Mouse (Mus musculus): ENCODE results near the gene Sucla2. TPM values are rescaled to one million over a fixed set of nuclear protein-coding genes. Genes with fewer than 3 reads are reported as not detected.

The Sucla2 gene
- polyA plus RNA-seq, 1 experiment from 2014 or later = 116 TPM

GRCm38 (mm10) chr14:73495753-73496152 lies 29.4 kb upstream of the Sucla2 start:
- no peak for ATAC-seq (ENCODE audit: borderline replicate concordance, extremely low read depth, low FRiP score, low TSS enrichment)
- H3K4me2 ChIP-seq = no peak overlapping the region

DNA sequence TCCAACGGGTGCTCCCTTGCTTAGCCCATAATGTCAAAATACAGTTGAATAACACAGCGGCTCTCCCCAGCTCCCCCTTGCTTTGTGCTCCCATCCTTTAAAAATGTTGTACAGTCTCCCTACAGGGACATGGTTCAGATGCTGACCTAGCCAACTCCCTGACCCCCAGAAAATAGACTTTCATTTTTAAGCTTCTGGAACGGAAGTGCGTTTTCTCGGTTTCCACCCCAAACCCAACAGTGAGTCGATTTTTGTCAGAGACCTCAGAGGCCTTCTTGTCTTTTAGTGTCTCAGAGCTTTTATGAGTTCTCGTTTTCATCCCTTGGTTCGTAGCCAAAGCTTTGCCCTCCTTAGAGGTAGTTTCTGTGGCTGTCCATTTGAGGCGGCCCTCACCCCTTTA lies 23.8 kb upstream of the Sucla2 start:
- H3K27me3 ChIP-seq = no peaks in the 10 kb centered on the region
- H3K9ac ChIP-seq = no peak overlapping the region
- H3K4me1 ChIP-seq = peaks cover 21% of the 10 kb centered on the region
- H3K36me3 ChIP-seq = no peaks in the 10 kb centered on the region
- H3K4me3 ChIP-seq = no peak overlapping the region
- no peak for ATAC-seq (ENCODE audit: borderline replicate concordance, extremely low read depth, low FRiP score, low TSS enrichment)
- H3K4me2 ChIP-seq = no peak overlapping the region
- H3K9me3 ChIP-seq = no peaks in the 10 kb centered on the region
- no peak overlapping the region for H3K27ac ChIP-seq
- 88% methylated on average over 9 of the region's 9 CpGs for WGBS

More at GRCm38 (mm10) chr14:73495753-73496152, 29.4 kb upstream of the Sucla2 start:
- whole genome bisulfite sequencing = 63% methylated on average over 7 of the region's 7 CpGs
- H3K9me3 ChIP-seq = no peaks in the 10 kb centered on the region; the same call in 1 of the 2 replicates
- no peak overlapping the region for H3K4me3 ChIP-seq
- H3K9ac ChIP-seq = no peak overlapping the region
- 0 out of 2 replicates have a peak, but pooled peaks cover 2% of the 10 kb centered on the region for H3K4me1 ChIP-seq
- H3K27me3 ChIP-seq = no peaks in the 10 kb centered on the region
- no peak overlapping the region for H3K27ac ChIP-seq
- no peaks in the 10 kb centered on the region for H3K36me3 ChIP-seq

DNA sequence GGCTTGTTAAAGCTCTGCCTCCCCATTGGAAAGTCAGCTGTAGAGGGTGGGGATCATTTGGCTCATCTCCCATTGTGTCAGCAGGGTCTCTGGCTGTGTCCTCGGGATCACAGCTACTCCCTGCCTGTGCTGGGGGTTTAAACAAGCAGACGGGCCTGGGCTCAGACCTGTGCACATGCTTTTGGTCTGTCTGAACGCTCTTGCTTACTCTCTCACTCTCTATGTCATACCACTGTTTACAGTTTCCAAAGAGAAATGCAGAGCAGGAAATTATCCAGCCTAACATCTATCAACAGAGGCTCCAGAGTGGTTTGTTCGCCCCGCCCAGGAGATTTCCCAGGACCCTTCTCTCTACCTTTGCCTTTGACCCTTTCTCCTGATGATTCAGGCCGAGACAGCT lies 23.4 kb upstream of the Sucla2 start:
- ATAC-seq (ENCODE audit: borderline replicate concordance, extremely low read depth, low FRiP score, low TSS enrichment) = no peak
- Histone ChIP-seq H3K4me3 (no peak overlapping the region), H3K4me2 (no peak overlapping the region), H3K27ac (0 out of 2 replicates have a peak overlapping the region, but pooled peaks have one; percentile 61), H3K9me3 (no peaks in the 10 kb centered on the region), H3K4me1 (peaks cover 21% of the 10 kb centered on the region), H3K36me3 (no peaks in the 10 kb centered on the region), H3K9ac (no peak overlapping the region), H3K27me3 (no peaks in the 10 kb centered on the region)
- 39% methylated on average over 6 of the region's 6 CpGs for WGBS

DNA sequence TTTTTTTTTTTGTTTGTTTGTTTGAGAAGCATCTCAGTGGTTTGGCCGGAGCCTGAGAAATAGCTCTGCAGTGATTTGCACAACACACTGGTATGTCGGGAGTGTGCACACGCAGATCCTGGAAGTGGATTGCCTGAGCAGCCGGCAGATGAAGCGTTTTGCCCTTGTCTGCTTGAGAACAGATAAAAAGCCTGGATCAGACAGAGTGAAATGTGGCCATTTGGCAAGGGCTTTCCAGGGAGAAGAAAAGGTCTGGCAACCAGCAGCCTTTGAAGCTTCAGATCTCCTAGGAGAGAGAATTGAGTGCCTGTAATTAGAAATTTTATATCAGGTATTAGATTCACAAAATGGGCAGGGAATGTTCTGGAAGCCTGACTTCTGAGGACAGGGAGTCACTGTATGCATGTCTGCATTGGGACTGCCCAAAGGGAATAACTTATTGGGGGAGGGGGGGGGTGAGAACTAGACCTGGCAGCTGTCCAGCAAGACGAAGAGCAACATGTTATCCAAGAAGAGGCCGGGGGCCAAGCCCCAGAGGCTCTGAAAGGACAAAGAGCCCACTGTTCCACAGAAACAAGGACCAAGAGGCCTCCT lies 22.4 kb upstream of the Sucla2 start:
- no peak overlapping the region for H3K9ac ChIP-seq

GRCm38 (mm10) chr14:73503237-73503933 lies 21.7 kb upstream of the Sucla2 start:
- Histone ChIP-seq H3K27ac (peak overlapping the region; percentile 61), H3K27me3 (no peaks in the 10 kb centered on the region), H3K4me1 (peaks cover 26% of the 10 kb centered on the region), H3K4me3 (no peak overlapping the region), H3K4me2 (no peak overlapping the region), H3K9ac (no peak overlapping the region), H3K36me3 (no peaks in the 10 kb centered on the region), H3K9me3 (no peaks in the 10 kb centered on the region)
- no peak for ATAC-seq (ENCODE audit: borderline replicate concordance, extremely low read depth, low FRiP score, low TSS enrichment)
- WGBS = 49% methylated on average over 13 of the region's 13 CpGs

More for the DNA sequence above, 22.4 kb upstream of the Sucla2 start:
- Histone ChIP-seq H3K36me3 (no peaks in the 10 kb centered on the region), H3K4me2 (no peak overlapping the region), H3K27me3 (no peaks in the 10 kb centered on the region), H3K4me3 (no peak overlapping the region), H3K27ac (peak overlapping the region; percentile 61), H3K4me1 (peaks cover 22% of the 10 kb centered on the region), H3K9me3 (no peaks in the 10 kb centered on the region)
- peak; percentile 50; the same call in 1 of the 2 replicates for ATAC-seq (ENCODE audit: borderline replicate concordance, extremely low read depth, low FRiP score, low TSS enrichment)
- WGBS = 17% methylated on average over 7 of the region's 7 CpGs

- H3K4me3 ChIP-seq = no peak overlapping the region
- no peaks in the 10 kb centered on the region for H3K9me3 ChIP-seq
- H3K4me2 ChIP-seq = no peak overlapping the region
- peaks cover 35% of the 10 kb centered on the region for H3K4me1 ChIP-seq
- no peak for ATAC-seq (ENCODE audit: borderline replicate concordance, extremely low read depth, low FRiP score, low TSS enrichment)
- WGBS = 59% methylated on average over 8 of the region's 8 CpGs
- H3K36me3 ChIP-seq = no peaks in the 10 kb centered on the region
- no peak overlapping the region for H3K27ac ChIP-seq
- no peak overlapping the region for H3K9ac ChIP-seq
- no peaks in the 10 kb centered on the region for H3K27me3 ChIP-seq
These were observed 18.8 kb upstream of the Sucla2 start for GRCm38 (mm10) chr14:73506283-73506682.

DNA sequence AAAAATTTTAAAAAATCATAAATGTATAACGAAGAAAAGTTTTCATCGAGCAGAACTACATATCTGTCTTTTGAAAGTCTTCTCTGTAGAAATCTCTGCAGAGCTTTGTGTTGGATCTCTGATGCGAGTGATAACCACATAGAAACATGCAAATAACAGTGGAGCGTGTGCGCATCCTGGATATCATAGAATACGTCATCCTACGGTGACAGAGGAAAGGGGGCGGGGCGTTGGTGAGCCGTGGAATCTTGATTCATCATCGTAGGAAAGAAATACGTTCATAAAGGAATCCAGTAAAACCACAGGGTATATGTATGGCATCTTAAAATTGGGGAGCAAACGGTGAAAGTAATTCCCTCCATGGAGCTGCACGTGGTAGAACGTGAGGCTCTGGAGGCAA lies 17.9 kb upstream of the Sucla2 start:
- H3K4me2 ChIP-seq = peak overlapping the region; percentile 41
- H3K27ac ChIP-seq = no peak overlapping the region
- peaks cover 5% of the 10 kb centered on the region for H3K36me3 ChIP-seq
- 68% methylated on average over 15 of the region's 15 CpGs for WGBS
- H3K9ac ChIP-seq = no peak overlapping the region
- no peaks in the 10 kb centered on the region for H3K9me3 ChIP-seq
- H3K4me1 ChIP-seq = peaks cover 26% of the 10 kb centered on the region
- H3K4me3 ChIP-seq = no peak overlapping the region
- ATAC-seq (ENCODE audit: borderline replicate concordance, extremely low read depth, low FRiP score, low TSS enrichment) = no peak
- no peaks in the 10 kb centered on the region for H3K27me3 ChIP-seq

DNA sequence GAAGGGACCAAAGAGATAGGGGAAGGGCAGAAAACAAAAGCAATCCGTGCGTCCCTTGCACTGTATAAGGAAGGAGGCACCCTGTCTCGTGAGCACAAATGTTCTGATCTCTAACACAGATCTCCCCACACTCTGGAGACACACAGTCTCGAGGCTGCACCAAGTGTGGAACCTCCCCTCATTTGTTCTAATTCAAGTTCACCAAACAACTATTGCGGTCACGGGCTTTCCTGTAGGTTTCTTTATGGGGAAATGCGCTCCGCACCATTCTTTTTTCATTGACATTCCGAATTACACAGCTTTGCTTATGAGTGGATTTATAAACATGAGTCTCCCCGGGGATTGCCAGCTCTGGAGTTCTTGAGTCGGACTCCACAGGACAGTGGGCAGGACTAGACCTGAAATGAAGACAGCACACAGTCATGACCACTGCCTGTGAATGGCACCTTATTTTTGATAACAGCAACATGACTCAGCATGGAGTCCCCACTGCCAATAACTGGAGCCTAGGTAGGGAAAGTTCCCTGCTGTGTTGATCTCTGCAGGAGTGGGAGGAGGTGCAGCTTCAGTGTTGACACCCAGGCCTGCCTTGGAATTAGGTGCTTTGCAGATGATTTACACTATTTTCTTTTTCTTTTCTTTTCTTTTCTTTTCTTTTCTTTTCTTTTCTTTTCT lies 17.3 kb upstream of the Sucla2 start:
- peak overlapping the region; percentile 41 for H3K4me2 ChIP-seq
- 35% methylated on average over 11 of the region's 11 CpGs for WGBS
- no peaks in the 10 kb centered on the region for H3K27me3 ChIP-seq
- ATAC-seq (ENCODE audit: borderline replicate concordance, extremely low read depth, low FRiP score, low TSS enrichment) = no peak
- no peak overlapping the region for H3K4me3 ChIP-seq
- peak overlapping the region; percentile 44; the same call in 1 of the 2 replicates for H3K27ac ChIP-seq
- H3K4me1 ChIP-seq = peaks cover 20% of the 10 kb centered on the region
- H3K36me3 ChIP-seq = peaks cover 5% of the 10 kb centered on the region
- H3K9ac ChIP-seq = no peak overlapping the region
- no peaks in the 10 kb centered on the region for H3K9me3 ChIP-seq

DNA sequence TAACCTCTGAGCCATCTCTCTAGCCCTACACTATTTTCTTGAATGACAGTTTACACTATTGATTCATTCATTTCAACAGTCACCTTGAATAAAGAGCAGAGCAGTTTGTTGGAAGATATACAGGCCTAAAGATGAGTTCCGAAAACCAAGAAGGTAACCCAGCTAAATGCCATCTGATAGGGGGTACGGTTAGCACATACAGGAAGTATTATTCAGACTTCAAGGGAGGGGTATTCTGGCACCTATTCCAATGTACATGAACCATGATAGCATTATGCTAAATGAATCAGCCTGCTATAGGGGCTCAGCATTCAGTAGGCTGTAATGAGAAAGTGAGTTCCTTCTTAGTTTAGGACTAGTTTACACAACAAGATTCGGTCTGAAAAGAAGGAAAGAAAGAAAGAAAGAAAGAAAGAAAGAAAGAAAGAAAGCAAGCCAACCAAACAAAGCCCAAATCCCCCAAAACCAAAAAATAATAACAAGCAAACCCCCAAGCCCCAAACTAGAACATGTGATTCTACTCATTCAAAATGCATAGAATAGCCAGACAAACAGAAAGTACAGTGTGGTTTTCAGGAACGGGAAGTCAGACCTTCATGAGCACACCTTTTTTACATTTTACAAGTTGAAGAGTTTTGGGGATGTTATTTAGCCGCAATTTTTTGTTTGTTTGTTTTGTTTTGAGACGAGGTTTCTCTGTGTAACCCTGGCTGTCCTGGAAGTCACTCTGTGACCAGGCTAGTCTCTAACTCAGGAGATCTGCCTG lies 16.3 kb upstream of the Sucla2 start:
- ATAC-seq (ENCODE audit: borderline replicate concordance, extremely low read depth, low FRiP score, low TSS enrichment) = no peak
- WGBS = 87% methylated on average over 6 of the region's 6 CpGs
- H3K36me3 ChIP-seq = peaks cover 5% of the 10 kb centered on the region

DNA sequence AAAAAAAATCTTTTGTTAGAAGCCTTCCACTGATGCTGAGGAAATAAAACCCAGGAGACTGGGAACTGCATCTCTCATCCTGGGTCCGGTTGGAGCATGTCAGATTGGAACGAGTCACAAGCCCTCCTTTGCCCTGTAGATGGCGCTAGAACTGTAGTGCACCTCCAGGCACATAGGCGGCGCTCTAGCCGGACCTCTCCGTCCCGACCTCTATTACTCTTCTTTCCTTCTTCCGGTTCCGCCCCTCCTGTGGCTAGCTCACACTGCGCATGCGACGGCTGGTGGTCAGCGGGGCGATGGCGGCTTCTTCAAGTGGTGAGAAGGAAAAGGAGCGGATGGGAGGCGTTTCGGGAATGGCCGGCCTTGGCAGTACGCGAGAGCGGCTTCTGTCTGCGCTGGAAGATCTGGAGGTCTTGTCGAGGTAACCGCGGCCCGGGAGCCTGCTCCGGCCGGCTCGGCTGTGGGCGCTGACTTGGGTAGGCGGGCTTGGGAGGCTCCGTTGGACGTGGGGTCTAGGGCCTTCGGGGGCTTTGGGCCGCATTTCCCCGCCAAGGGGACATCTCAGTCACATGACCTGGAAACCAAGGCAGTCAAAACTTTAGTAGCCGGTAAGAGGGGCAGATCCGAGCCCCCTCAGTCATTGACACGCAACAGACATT lies 15.2 kb upstream of the Sucla2 start, which contains the start of gene Med4:
Gene Med4 (plus strand): TSS at position 261 of the 659 bp plus-strand sequence.
- Histone ChIP-seq H3K4me1 (peaks cover 14% of the 10 kb centered on the region), H3K9ac (peak within 1 kb of the TSS; percentile 90), H3K9me3 (no peaks in the 10 kb centered on the region), H3K36me3 (peaks cover 8% of the 10 kb centered on the region), H3K27me3 (no peaks in the 10 kb centered on the region), H3K4me2 (peak within 1 kb of the TSS; percentile 76), H3K27ac (no peak within 1 kb of the TSS), H3K4me3 (peak within 1 kb of the TSS; percentile 82)
- under 1% methylated on average over 39 of the region's 41 CpGs for WGBS
- ATAC-seq (ENCODE audit: borderline replicate concordance, extremely low read depth, low FRiP score, low TSS enrichment) = peak; percentile 95

More for the DNA sequence above, 16.3 kb upstream of the Sucla2 start:
- H3K27ac ChIP-seq = no peak overlapping the region
- no peak overlapping the region for H3K4me3 ChIP-seq
- H3K27me3 ChIP-seq = no peaks in the 10 kb centered on the region
- H3K4me1 ChIP-seq = peaks cover 14% of the 10 kb centered on the region
- no peaks in the 10 kb centered on the region for H3K9me3 ChIP-seq
- no peak overlapping the region for H3K4me2 ChIP-seq
- H3K9ac ChIP-seq = no peak overlapping the region

- no peak for ATAC-seq (ENCODE audit: borderline replicate concordance, extremely low read depth, low FRiP score, low TSS enrichment)
- H3K27ac ChIP-seq = no peak overlapping the region
- H3K4me2 ChIP-seq = peak overlapping the region; percentile 51; the same call in 1 of the 2 replicates
- H3K27me3 ChIP-seq = no peaks in the 10 kb centered on the region
- H3K9ac ChIP-seq = no peak overlapping the region
- H3K9me3 ChIP-seq = no peaks in the 10 kb centered on the region
- H3K4me1 ChIP-seq = 0 out of 2 replicates have a peak, but pooled peaks cover 6% of the 10 kb centered on the region
- 69% methylated on average over 3 of the region's 3 CpGs for WGBS
- no peak overlapping the region for H3K4me3 ChIP-seq
- H3K36me3 ChIP-seq = no peaks in the 10 kb centered on the region
These were observed 983 bp upstream of the Sucla2 start for GRCm38 (mm10) chr14:73524136-73524535.
